Mouse (Mus musculus): ENCODE measurements at regions not wholly inside any gene's neighbourhood (a gene's known extent, or its start where the extent isn't known, plus 50 kb on each side); places are given as distances from the start of the nearest gene placed in this dataset.

DNA sequence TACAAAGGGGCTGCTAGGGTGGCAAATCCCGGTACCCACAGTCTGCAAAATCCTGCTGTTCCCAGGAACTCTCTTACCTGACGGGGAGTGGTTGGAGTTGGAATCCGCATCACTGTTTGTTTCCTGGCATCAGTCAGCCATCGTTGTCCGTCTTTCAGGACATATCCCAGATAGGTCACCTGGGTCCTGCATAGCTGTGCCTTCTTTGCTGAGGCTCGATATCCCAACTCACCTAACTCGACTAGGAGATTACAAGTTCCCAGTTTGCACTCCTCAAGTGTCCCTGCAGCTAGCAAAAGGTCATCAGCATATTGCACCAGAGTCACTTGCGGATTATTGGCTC, 276.6 kb downstream of the Gm21863 start:
- Histone ChIP-seq H3K4me1 (ENCODE audit: insufficient read depth, low read depth, low read length) (no peaks in the 10 kb centered on the region), H3K36me3 (replicated peaks) (no peaks in the 10 kb centered on the region), H3K4me3 (ENCODE audit: low read depth, low read length) (no peak overlapping the region), H3K27me3 (ENCODE audit: insufficient read depth, low read length) (no peaks in the 10 kb centered on the region; the same call in 1 of the 2 replicates), H3K9me3 (replicated peaks) (peaks cover 74% of the 10 kb centered on the region)
- no peak for ATAC-seq (ENCODE audit: extremely low read depth, insufficient number of reproducible peaks, low FRiP score, poor library complexity, severe bottlenecking)
- peak; percentile 2 for DNase-seq (ENCODE audit: low spot score)
- TF ChIP-seq POLR2AphosphoS5 (IDR thresholded peaks at IDR 0.05; ENCODE audit: insufficient replicate concordance, low read depth, low read length) (no peak), GATA1 (IDR thresholded peaks at IDR 0.05; ENCODE audit: borderline replicate concordance, low read length) (no peak), TAL1 (conservative IDR thresholded peaks at IDR 0.05; ENCODE audit: low read depth, low read length) (no peak), CTCF (IDR thresholded peaks at IDR 0.05; ENCODE audit: low read depth, low read length) (no peak), GATA2 (IDR thresholded peaks at IDR 0.05; ENCODE audit: borderline replicate concordance, low read depth, low read length) (no peak)

DNA sequence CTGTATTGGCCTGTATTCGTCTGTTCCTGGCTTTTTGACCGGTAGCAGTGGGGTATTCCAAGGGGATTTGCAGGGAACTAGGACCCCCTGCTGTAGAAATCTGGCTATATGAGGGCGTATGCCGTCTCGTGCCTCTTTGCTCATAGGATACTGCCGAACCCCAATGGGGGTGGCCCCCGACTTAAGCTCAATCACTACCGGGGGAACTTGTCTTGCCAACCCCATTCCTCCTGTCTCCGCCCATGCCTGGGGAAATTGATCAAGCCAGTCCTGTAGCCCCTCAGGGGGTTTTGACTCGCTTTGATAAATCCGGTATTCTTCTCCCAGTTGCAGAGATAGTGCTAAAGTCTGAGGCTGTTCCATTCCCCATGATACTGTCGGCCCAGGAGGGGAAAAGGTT, 277.2 kb downstream of the Gm21863 start:
- DNase-seq (ENCODE audit: low spot score) = peak; percentile 1
- no peaks in the 10 kb centered on the region for H3K4me1 ChIP-seq (ENCODE audit: insufficient read depth, low read depth, low read length)
- H3K4me3 ChIP-seq (ENCODE audit: low read depth, low read length) = no peak overlapping the region
- H3K9me3 ChIP-seq (replicated peaks) = peaks cover 74% of the 10 kb centered on the region
- ATAC-seq (ENCODE audit: extremely low read depth, insufficient number of reproducible peaks, low FRiP score, poor library complexity, severe bottlenecking) = no peak
- H3K27me3 ChIP-seq (ENCODE audit: insufficient read depth, low read length) = no peaks in the 10 kb centered on the region; the same call in 1 of the 2 replicates
- no peaks in the 10 kb centered on the region for H3K36me3 ChIP-seq (replicated peaks)
- TF ChIP-seq GATA2 (IDR thresholded peaks at IDR 0.05; ENCODE audit: borderline replicate concordance, low read depth, low read length) (no peak), GATA1 (IDR thresholded peaks at IDR 0.05; ENCODE audit: borderline replicate concordance, low read length) (0 out of 2 replicates have a peak, but pooled peaks have one; percentile 64), CTCF (IDR thresholded peaks at IDR 0.05; ENCODE audit: low read depth, low read length) (no peak), POLR2AphosphoS5 (IDR thresholded peaks at IDR 0.05; ENCODE audit: insufficient replicate concordance, low read depth, low read length) (no peak), TAL1 (conservative IDR thresholded peaks at IDR 0.05; ENCODE audit: low read depth, low read length) (no peak)

DNA sequence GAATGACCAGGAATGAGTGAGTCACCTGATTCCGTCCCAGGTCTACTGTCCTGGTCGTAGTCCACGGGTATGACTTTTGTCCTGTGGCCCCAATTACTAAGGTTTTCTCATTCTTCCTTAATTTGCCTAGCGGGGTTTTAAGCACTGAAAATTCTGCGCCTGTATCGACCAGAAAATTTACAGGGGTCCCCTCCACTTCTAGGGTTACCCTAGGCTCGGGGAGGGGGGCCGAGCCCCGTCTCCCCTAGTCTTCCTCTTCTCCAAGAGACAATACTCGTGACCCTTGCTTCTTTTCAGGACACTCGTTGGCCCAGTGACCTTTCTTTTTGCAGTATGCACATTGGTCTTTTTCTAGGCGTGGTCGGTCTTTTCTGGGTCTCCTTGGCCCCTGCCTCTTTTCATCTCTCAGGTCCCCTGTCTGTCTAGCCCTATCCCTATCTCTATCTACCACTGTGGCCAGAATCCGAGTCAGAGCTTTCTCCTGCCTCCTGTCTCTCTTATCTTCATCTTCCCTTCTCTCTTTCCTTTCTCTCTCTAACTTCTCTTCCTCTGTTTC, 277.8 kb downstream of the Gm21863 start:
- Histone ChIP-seq H3K27me3 (ENCODE audit: insufficient read depth, low read length) (no peaks in the 10 kb centered on the region; the same call in 1 of the 2 replicates), H3K4me1 (ENCODE audit: insufficient read depth, low read depth, low read length) (no peaks in the 10 kb centered on the region), H3K9me3 (replicated peaks) (peaks cover 70% of the 10 kb centered on the region), H3K36me3 (replicated peaks) (no peaks in the 10 kb centered on the region), H3K4me3 (ENCODE audit: low read depth, low read length) (no peak overlapping the region)
- TF ChIP-seq POLR2AphosphoS5 (IDR thresholded peaks at IDR 0.05; ENCODE audit: insufficient replicate concordance, low read depth, low read length) (no peak), GATA1 (IDR thresholded peaks at IDR 0.05; ENCODE audit: borderline replicate concordance, low read length) (no peak), GATA2 (IDR thresholded peaks at IDR 0.05; ENCODE audit: borderline replicate concordance, low read depth, low read length) (no peak), CTCF (IDR thresholded peaks at IDR 0.05; ENCODE audit: low read depth, low read length) (no peak), TAL1 (conservative IDR thresholded peaks at IDR 0.05; ENCODE audit: low read depth, low read length) (no peak)
- ATAC-seq (ENCODE audit: extremely low read depth, insufficient number of reproducible peaks, low FRiP score, poor library complexity, severe bottlenecking) = no peak
- peak; percentile 0 for DNase-seq (ENCODE audit: low spot score)

DNA sequence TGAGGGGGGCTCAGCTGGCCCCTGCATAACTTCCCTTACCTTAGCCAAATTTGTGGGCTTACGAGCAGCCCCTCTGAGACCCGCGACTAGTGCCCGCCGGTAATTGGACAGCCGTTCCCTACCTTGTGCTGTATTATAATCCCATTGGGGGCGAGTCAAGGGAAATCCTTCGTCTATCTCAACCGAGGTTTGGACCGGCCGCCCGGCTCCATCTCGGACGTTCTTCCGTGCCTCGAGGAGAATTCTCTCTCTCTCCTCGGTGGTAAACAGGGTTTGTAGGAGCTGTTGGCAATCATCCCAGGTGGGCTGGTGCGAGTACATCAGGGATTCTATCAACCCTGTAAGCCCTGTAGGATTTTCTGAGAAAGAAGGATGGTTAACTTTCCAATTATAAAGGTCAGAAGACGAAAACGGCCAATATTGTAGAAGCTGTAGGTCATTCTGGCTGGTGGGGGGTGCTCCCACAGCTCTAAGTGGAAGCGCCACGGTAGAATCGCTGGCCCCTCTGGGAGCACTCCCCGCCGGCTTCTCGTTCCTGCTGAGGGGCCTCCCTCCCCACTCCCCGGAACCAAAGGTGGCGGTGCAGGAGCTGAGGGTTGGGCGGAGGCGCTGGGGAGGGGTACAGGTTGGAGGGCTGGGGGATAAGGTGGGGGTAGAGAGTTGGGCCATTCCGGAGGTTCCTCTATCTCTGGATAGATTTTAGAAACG, 278.6 kb downstream of the Gm21863 start:
- TF ChIP-seq POLR2AphosphoS5 (IDR thresholded peaks at IDR 0.05; ENCODE audit: insufficient replicate concordance, low read depth, low read length) = no peak
- no peak for TF ChIP-seq CTCF (IDR thresholded peaks at IDR 0.05; ENCODE audit: low read depth, low read length)
- TF ChIP-seq GATA2 (IDR thresholded peaks at IDR 0.05; ENCODE audit: borderline replicate concordance, low read depth, low read length) = no peak
- TF ChIP-seq TAL1 (conservative IDR thresholded peaks at IDR 0.05; ENCODE audit: low read depth, low read length) = no peak
- no peak for TF ChIP-seq GATA1 (IDR thresholded peaks at IDR 0.05; ENCODE audit: borderline replicate concordance, low read length)
- H3K4me1 ChIP-seq (ENCODE audit: insufficient read depth, low read depth, low read length) = no peaks in the 10 kb centered on the region
- ATAC-seq (ENCODE audit: extremely low read depth, insufficient number of reproducible peaks, low FRiP score, poor library complexity, severe bottlenecking) = no peak
- DNase-seq (ENCODE audit: low spot score) = peak; percentile 3
- H3K4me3 ChIP-seq (ENCODE audit: low read depth, low read length) = no peak overlapping the region; the same call in 1 of the 2 replicates
- H3K27me3 ChIP-seq (ENCODE audit: insufficient read depth, low read length) = no peaks in the 10 kb centered on the region; the same call in 1 of the 2 replicates
- H3K9me3 ChIP-seq (replicated peaks) = peaks cover 62% of the 10 kb centered on the region
- no peaks in the 10 kb centered on the region for H3K36me3 ChIP-seq (replicated peaks)

DNA sequence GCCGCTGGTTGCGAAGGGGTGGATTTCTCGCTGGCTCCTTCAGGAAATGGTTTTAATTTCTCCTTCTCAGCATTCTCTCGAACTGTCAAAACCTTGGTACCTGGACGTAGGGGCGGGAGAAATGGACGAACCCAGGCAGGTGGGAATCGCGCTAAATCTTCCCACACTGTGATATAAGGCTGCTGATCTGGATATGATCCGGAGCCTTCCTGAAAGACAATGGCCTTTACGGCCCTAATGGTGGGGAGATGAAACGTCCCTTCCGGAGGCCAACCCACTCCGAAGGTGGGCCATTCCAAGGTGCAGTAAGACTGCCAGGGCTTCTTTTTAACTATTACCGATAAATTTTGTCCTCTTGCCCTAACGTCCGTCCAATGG, 279.1 kb downstream of the Gm21863 start:
- no peaks in the 10 kb centered on the region; the same call in 1 of the 2 replicates for H3K27me3 ChIP-seq (ENCODE audit: insufficient read depth, low read length)
- H3K4me3 ChIP-seq (ENCODE audit: low read depth, low read length) = no peak overlapping the region; the same call in 1 of the 2 replicates
- H3K4me1 ChIP-seq (ENCODE audit: insufficient read depth, low read depth, low read length) = no peaks in the 10 kb centered on the region
- no peak for TF ChIP-seq GATA1 (IDR thresholded peaks at IDR 0.05; ENCODE audit: borderline replicate concordance, low read length)
- TF ChIP-seq POLR2AphosphoS5 (IDR thresholded peaks at IDR 0.05; ENCODE audit: insufficient replicate concordance, low read depth, low read length) = no peak
- no peak for TF ChIP-seq TAL1 (conservative IDR thresholded peaks at IDR 0.05; ENCODE audit: low read depth, low read length)
- TF ChIP-seq CTCF (IDR thresholded peaks at IDR 0.05; ENCODE audit: low read depth, low read length) = no peak
- H3K9me3 ChIP-seq (replicated peaks) = peaks cover 56% of the 10 kb centered on the region
- H3K36me3 ChIP-seq (replicated peaks) = no peaks in the 10 kb centered on the region
- ATAC-seq (ENCODE audit: extremely low read depth, insufficient number of reproducible peaks, low FRiP score, poor library complexity, severe bottlenecking) (no peak), DNase-seq (ENCODE audit: low spot score) (peak; percentile 10)

DNA sequence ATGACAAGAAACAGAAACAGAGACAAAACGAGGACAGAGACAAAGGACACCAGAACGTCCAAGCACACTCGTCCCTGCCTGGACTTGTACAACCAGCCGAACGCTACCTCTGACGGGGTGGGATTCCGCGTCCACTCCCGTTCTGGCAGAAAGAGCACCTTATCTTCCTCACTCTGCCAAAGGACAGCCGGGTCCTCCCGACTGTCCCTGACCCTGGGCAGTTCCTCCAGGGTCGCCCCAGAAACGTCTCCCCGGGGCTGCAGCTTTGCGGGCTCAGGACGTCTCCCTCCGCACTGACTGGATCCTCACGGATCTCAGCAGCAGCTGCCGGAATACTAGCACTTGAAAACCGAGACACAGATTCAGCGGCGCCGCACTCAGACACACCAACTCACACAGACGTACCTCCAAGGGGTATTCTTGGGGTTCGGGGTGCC, 279.6 kb downstream of the Gm21863 start:
- peak; percentile 5 for DNase-seq (ENCODE audit: low spot score)
- Histone ChIP-seq H3K9me3 (replicated peaks) (peaks cover 53% of the 10 kb centered on the region), H3K4me3 (ENCODE audit: low read depth, low read length) (peak overlapping the region; percentile 22; the same call in 1 of the 2 replicates), H3K36me3 (replicated peaks) (no peaks in the 10 kb centered on the region), H3K4me1 (ENCODE audit: insufficient read depth, low read depth, low read length) (no peaks in the 10 kb centered on the region), H3K27me3 (ENCODE audit: insufficient read depth, low read length) (no peaks in the 10 kb centered on the region; the same call in 1 of the 2 replicates)
- TF ChIP-seq TAL1 (conservative IDR thresholded peaks at IDR 0.05; ENCODE audit: low read depth, low read length) (no peak), GATA2 (IDR thresholded peaks at IDR 0.05; ENCODE audit: borderline replicate concordance, low read depth, low read length) (no peak), POLR2AphosphoS5 (IDR thresholded peaks at IDR 0.05; ENCODE audit: insufficient replicate concordance, low read depth, low read length) (no peak), GATA1 (IDR thresholded peaks at IDR 0.05; ENCODE audit: borderline replicate concordance, low read length) (no peak), CTCF (IDR thresholded peaks at IDR 0.05; ENCODE audit: low read depth, low read length) (no peak)
- no peak for ATAC-seq (ENCODE audit: extremely low read depth, insufficient number of reproducible peaks, low FRiP score, poor library complexity, severe bottlenecking)

All from G1E (cell line).